Mouse (Mus musculus): ENCODE data around the gene Carhsp1.

Gene Carhsp1

GRCm38 (mm10) chr16:8675559-8675958 lies 3.6 kb upstream of the Carhsp1 start:
- no peak for DNase-seq (ENCODE audit: low spot score in 2 of 2)

- DNase-seq (ENCODE audit: low spot score in 2 of 2): no peak
Measured at GRCm38 (mm10) chr16:8674165-8674564, 2.2 kb upstream of the Carhsp1 start.

- no peak for DNase-seq (ENCODE audit: low spot score in 2 of 2)
Measured at GRCm38 (mm10) chr16:8673343-8673742, 1.4 kb upstream of the Carhsp1 start.

- DNase-seq (ENCODE audit: low spot score in 2 of 2): no peak
Measured at GRCm38 (mm10) chr16:8672811-8673210, 856 bp upstream of the Carhsp1 start.

- DNase-seq (ENCODE audit: low spot score in 2 of 2): no peak
Measured at GRCm38 (mm10) chr16:8672350-8672687, 364 bp upstream of the Carhsp1 start.

- no peak for DNase-seq (ENCODE audit: low spot score in 2 of 2)
Measured at GRCm38 (mm10) chr16:8670041-8671035, 1.6 kb downstream of the Carhsp1 start.

GRCm38 (mm10) chr16:8669432-8669831 lies 2.5 kb downstream of the Carhsp1 start:
- DNase-seq (ENCODE audit: low spot score in 2 of 2): no peak

GRCm38 (mm10) chr16:8668386-8668785 lies 3.6 kb downstream of the Carhsp1 start:
- no peak for DNase-seq (ENCODE audit: low spot score in 2 of 2)

- no peak for DNase-seq (ENCODE audit: low spot score in 2 of 2)
Measured at GRCm38 (mm10) chr16:8667814-8668213, 4.1 kb downstream of the Carhsp1 start.

GRCm38 (mm10) chr16:8667261-8667660 lies 4.7 kb downstream of the Carhsp1 start:
- DNase-seq (ENCODE audit: low spot score in 2 of 2): no peak

GRCm38 (mm10) chr16:8666452-8666851 lies 5.5 kb downstream of the Carhsp1 start:
- no peak for DNase-seq (ENCODE audit: low spot score in 2 of 2)

GRCm38 (mm10) chr16:8665367-8665766 lies 6.6 kb downstream of the Carhsp1 start:
- DNase-seq (ENCODE audit: low spot score in 2 of 2): no peak

GRCm38 (mm10) chr16:8663606-8664539 lies 8.1 kb downstream of the Carhsp1 start:
- no peak for DNase-seq (ENCODE audit: low spot score in 2 of 2)

GRCm38 (mm10) chr16:8663022-8663421 lies 8.9 kb downstream of the Carhsp1 start:
- no peak for DNase-seq (ENCODE audit: low spot score in 2 of 2)

- DNase-seq (ENCODE audit: low spot score in 2 of 2): no peak
Measured at GRCm38 (mm10) chr16:8658764-8659163, 13.2 kb downstream of the Carhsp1 start.

- DNase-seq (ENCODE audit: low spot score in 2 of 2): no peak
Measured at GRCm38 (mm10) chr16:8658349-8658748, 13.6 kb downstream of the Carhsp1 start.

GRCm38 (mm10) chr16:8656256-8656655 lies 15.7 kb downstream of the Carhsp1 start:
- DNase-seq (ENCODE audit: low spot score in 2 of 2): no peak

GRCm38 (mm10) chr16:8655599-8655998 lies 16.4 kb downstream of the Carhsp1 start:
- DNase-seq (ENCODE audit: low spot score in 2 of 2): no peak

GRCm38 (mm10) chr16:8655108-8655507 lies 16.8 kb downstream of the Carhsp1 start:
- no peak for DNase-seq (ENCODE audit: low spot score in 2 of 2)

GRCm38 (mm10) chr16:8650007-8650406 lies 21.9 kb downstream of the Carhsp1 start:
- no peak for DNase-seq (ENCODE audit: low spot score in 2 of 2)

GRCm38 (mm10) chr16:8645546-8645945 lies 26.4 kb downstream of the Carhsp1 start:
- no peak for DNase-seq (ENCODE audit: low spot score in 2 of 2)

GRCm38 (mm10) chr16:8643855-8644254 lies 28.1 kb downstream of the Carhsp1 start:
- DNase-seq (ENCODE audit: low spot score in 2 of 2): peak; percentile 18 to 52

Data from frontal cortex, postnatal 36 days (tissue).